Mouse (Mus musculus) right cerebral cortex, adult 2 months (tissue): Measurements from ENCODE around the gene Bmf.

ENCODE experiments used
- DNase-seq, 2 experiments: peaks; one replicate each; pipeline ENCODE4 v3.0.0; 2021 to 2022; ENCODE audit warnings: low spot score in 2 of 2

Gene Bmf

GRCm38 (mm10) chr2:118512418-118513377 lies 36.8 kb downstream of the Bmf start:
- no peak for DNase-seq

DNA sequence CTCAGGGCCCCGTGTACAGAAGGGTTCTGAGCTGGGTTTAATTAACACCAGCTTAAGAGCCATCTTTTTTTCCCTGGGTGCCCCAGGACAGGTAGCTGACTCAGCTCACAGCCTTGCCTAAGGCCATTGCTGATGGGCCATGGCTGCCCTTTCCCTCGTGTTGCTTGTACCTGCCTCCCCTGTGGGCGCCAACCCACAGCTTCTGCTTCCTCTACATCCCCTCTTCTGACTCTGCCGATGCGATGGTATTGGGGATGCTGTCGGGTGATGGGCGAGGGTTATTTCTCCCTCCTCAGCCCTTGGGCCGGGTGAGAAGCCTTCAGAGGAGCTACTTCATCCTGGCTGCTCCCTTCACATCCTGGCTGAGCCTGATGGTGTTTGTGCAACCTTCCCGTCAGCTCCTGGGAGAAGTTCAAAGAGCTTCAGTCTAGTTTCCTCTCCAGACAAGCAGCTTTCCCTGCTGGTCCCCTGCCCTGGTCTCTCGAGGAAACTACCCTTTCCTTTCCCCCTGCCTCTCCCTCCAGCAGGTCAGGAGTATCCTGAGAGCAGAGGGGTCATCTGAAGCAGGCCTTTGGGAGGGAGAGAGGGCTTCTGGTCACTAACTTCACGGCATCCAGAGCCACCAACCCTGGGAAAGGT lies 37.6 kb downstream of the Bmf start:
- DNase-seq: no peak

GRCm38 (mm10) chr2:118510447-118511310 lies 38.8 kb downstream of the Bmf start:
- peak; percentile 66 to 76 for DNase-seq

DNA sequence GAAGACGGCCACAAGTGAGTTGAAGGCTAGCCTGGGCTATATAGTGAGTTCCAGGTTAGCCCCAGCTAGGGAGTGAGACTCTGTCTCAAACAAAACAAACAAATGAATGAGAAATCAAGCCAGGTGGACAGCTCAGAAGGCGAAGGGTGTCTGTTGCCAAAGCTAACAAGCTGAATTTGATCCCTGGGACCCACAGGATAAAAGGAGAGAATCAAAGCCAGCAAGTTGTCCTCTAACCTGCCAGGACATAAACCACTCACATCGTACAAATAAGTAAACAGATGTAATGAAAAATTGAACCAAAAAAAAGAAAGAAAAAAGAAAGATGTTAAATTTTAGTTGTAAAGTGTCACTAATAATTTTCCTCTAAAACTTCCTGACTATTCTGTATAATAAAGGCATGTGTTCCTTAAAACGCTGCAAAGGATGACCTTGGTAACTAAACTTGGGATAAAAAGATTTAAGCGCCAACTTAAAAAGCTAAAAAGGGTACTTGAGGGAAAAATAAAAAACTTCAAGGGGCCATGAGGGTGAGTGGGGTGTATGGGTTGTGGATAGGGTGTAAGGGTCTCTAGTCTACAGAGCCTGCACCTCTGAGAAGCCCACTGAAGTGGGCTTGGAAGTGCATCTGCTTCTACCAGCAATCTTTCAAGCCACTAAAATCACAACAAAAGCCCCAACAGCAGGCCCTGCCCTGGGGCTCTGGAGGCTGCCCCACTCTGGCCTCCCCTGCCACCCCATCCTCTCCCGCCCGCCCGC lies 39.6 kb downstream of the Bmf start:
- DNase-seq: no peak

DNA sequence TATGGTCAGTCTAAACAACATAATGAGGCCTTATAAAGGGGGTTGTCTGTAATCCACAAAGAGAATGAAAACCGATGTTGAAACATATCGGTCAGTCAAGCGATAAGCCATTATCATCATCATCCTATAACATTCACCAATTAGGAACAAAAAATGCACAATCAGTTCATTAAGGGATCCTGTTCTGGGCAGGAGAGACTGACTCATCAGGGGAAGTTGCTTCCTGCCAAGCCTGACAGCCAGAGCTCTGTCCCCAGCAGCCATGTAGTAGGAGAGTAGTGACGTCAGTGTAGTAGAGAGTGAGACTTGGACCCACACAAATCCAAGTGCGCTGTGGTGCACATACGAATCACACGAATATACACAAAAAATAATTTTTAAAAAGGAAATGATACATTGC lies 42.4 kb downstream of the Bmf start:
- DNase-seq: no peak

DNA sequence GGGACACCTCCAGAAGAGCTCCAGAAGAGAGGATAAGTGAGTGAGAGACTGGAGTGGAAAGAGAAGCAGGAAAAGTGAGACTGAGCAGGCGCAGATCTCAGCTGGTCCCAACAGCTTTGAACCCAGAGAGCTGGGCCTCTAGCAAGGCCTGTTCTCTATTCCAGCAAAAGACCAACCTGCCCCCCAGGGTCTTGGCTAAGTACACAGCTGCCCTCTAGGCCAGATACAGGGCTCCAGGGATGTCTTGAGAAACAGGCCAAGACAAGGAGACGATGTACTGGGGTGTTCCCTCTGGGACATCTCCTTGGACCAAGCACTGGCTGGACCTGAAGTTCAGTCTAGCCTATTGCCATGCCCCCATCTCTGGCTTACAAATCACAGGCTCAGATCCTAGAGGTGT lies 49.3 kb downstream of the Bmf start:
- DNase-seq: no peak

- DNase-seq: no peak
These were observed 50.1 kb downstream of the Bmf start for GRCm38 (mm10) chr2:118499135-118499961.

- DNase-seq: no peak
These were observed 51.0 kb downstream of the Bmf start for GRCm38 (mm10) chr2:118498476-118498875.

- no peak for DNase-seq
These were observed 51.6 kb downstream of the Bmf start for GRCm38 (mm10) chr2:118497890-118498289.

DNA sequence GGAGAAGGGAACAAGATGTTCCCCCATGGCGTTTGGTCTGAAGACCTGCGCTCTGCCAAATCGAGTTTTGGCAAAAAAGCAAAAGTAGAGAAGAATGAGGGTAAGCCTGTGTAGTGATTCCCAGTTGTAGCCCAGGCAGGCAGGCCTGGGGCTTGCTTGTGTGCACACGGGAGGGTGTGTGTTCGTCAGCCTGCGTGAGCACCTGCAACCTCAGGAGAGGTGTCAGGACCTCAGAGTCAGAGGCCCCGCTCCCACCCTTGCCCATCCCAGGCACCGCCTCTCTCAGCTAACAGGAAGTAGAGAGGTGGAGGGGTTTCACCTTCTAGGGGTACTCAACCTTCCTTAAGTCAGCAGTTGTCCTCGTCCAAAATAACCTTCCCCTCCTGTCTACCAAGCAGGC lies 54.5 kb downstream of the Bmf start:
- DNase-seq: no peak

- DNase-seq: no peak
These were observed 57.6 kb downstream of the Bmf start for GRCm38 (mm10) chr2:118491741-118492395.

GRCm38 (mm10) chr2:118491281-118491731 lies 58.2 kb downstream of the Bmf start:
- DNase-seq: no peak

- DNase-seq: peak in 1 of 2 experiments; percentile 27
These were observed 59.0 kb downstream of the Bmf start for GRCm38 (mm10) chr2:118490241-118491091.

GRCm38 (mm10) chr2:118487806-118488205 lies 61.7 kb downstream of the Bmf start:
- DNase-seq: no peak

- peak; percentile 73 to 81 for DNase-seq
These were observed 62.6 kb downstream of the Bmf start for GRCm38 (mm10) chr2:118486933-118487332.

GRCm38 (mm10) chr2:118485415-118485814 lies 64.1 kb downstream of the Bmf start:
- no peak for DNase-seq

- DNase-seq: peak; percentile 41 to 59
These were observed 65.0 kb downstream of the Bmf start for GRCm38 (mm10) chr2:118484386-118484898.

- no peak for DNase-seq
These were observed 66.5 kb downstream of the Bmf start for GRCm38 (mm10) chr2:118483032-118483431.

GRCm38 (mm10) chr2:118480886-118481285 lies 68.6 kb downstream of the Bmf start:
- no peak for DNase-seq
